Mouse (Mus musculus): Measurements from ENCODE around the gene Col15a1.

- TF ChIP-seq MAFK (IDR thresholded peaks at IDR 0.05; ENCODE audit: insufficient read depth, low read depth, low read length) (no peak), CHD2 (IDR thresholded peaks at IDR 0.05; ENCODE audit: low read depth, low read length) (no peak), ZNF384 (IDR thresholded peaks at IDR 0.05; ENCODE audit: low read depth, low read length) (no peak)
Measured at GRCm38 (mm10) chr4:47286599-47287147, 78.7 kb downstream of the Col15a1 start.

Data from ES-E14 (cell line).